Comparison of ENCODE assay signal across 10 mouse cellular contexts in the genomic region with DNA sequence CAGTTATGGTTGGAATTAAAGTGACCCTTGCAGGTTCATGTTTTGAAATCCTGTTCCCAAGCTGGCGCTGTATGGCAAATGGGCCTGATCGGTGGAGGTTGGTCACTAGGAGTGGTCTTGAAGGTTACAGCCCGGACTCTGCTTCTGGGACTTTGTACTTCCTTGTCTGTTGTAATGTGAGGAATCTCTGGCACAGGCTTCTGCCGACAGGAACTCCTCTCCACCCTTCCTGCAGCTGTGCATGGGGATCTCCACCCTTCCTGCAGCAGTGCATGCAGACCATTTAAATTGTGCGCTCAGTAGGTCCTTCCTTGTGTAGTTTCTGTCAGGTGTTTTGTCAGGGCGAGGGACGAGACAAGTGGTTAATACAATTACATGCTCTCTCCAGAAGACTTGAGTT. TPM values are rescaled to one million over a fixed set of nuclear protein-coding genes. Genes with fewer than 3 reads are reported as not detected.
A peak's percentile ranks its signal among the peaks of the same experiment; 100 is the strongest.
DNase-seq lines count a peak whose midpoint lies in the region; ATAC-seq and TF ChIP-seq lines count a peak whose summit lies in the region.
"Had no signal": no experiment of that assay in that cellular context is flagged by ENCODE, and none has a peak within 500 bp of the region (broad histone marks: within the 10 kb centered on the region; RNA-seq: fewer than 3 reads in every experiment).

No protein-coding gene starts in this region.

- no peaks in the 10 kb centered on the region for H3K27me3 ChIP-seq in embryonic facial prominence, embryonic 14.5 days (replicated peaks; ENCODE audit: control insufficient read depth, insufficient read depth, low read length)
- H3K27me3 ChIP-seq in embryonic facial prominence, embryonic 10.5 days (replicated peaks; ENCODE audit: low read depth, poor library complexity, severe bottlenecking) = no peaks in the 10 kb centered on the region
- no peaks in the 10 kb centered on the region for H3K27me3 ChIP-seq in kidney, adult 2 months (replicated peaks; ENCODE audit: control insufficient read depth, insufficient read depth, low read length)
- H3K27me3 ChIP-seq: midbrain, embryonic 12.5 days had no signal

- intact Hi-C loops in gastrocnemius, postnatal 36 days (cut with DNase I) = no loop called here

- H3K9ac ChIP-seq in embryonic facial prominence, embryonic 14.5 days (ENCODE audit: low read depth, low read length) = no peak overlapping the region
- H3K9ac ChIP-seq: midbrain, embryonic 12.5 days had no signal

- ATAC-seq in embryonic facial prominence, embryonic 14.5 days (ENCODE audit: low read depth) = no peak

- TF ChIP-seq POLR2A in kidney, adult 2 months (IDR thresholded peaks at IDR 0.05; ENCODE audit: low read depth, low read length) = no peak

- no peaks in the 10 kb centered on the region for H3K36me3 ChIP-seq in embryonic facial prominence, embryonic 14.5 days (ENCODE audit: control insufficient read depth, insufficient read depth, low read length)
- H3K36me3 ChIP-seq in embryonic facial prominence, embryonic 10.5 days (replicated peaks) = no peaks in the 10 kb centered on the region
- no peaks in the 10 kb centered on the region for H3K36me3 ChIP-seq in kidney, adult 2 months (ENCODE audit: control insufficient read depth, insufficient read depth, low read length)
- H3K36me3 ChIP-seq: forebrain, embryonic 10.5 days; midbrain, embryonic 12.5 days had no signal

- H3K4me3 ChIP-seq in embryonic facial prominence, embryonic 14.5 days (ENCODE audit: low read depth, low read length) = no peak overlapping the region
- H3K4me3 ChIP-seq in embryonic facial prominence, embryonic 10.5 days = no peak overlapping the region
- no peak overlapping the region for H3K4me3 ChIP-seq in kidney, adult 2 months (ENCODE audit: insufficient read depth, low read depth, low read length)
- H3K4me3 ChIP-seq: forebrain, embryonic 10.5 days; midbrain, embryonic 12.5 days had no signal

- DNase-seq in embryonic facial prominence, embryonic 14.5 days (ENCODE audit: low spot score) = peak; percentile 33
- no peak for DNase-seq in embryonic facial prominence, embryonic 10.5 days (ENCODE audit: low spot score)
- peak; percentile 4 to 18 for DNase-seq in gastrocnemius, postnatal 36 days
- peak; percentile 88 for DNase-seq in kidney, adult 2 months
- peak; percentile 83 for DNase-seq in lung, postnatal 36 days
- no peak for DNase-seq in thymus, adult 18-20 months
- DNase-seq in frontal cortex, postnatal 10 days (ENCODE audit: low spot score in 2 of 2) = no peak
- DNase-seq in spleen, postnatal 14 days (ENCODE audit: low spot score in 2 of 2) = no peak

- TF ChIP-seq CTCF in kidney, adult 2 months (conservative IDR thresholded peaks at IDR 0.05; ENCODE audit: insufficient read depth, insufficient read length, low read depth, low read length) = no peak

- no peaks in the 10 kb centered on the region for H3K9me3 ChIP-seq in embryonic facial prominence, embryonic 14.5 days (ENCODE audit: control insufficient read depth, low read length)
- H3K9me3 ChIP-seq in embryonic facial prominence, embryonic 10.5 days = no peaks in the 10 kb centered on the region
- H3K9me3 ChIP-seq: forebrain, embryonic 10.5 days; midbrain, embryonic 12.5 days had no signal

- 75% methylated on average over 7 of the region's 7 CpGs for WGBS in embryonic facial prominence, embryonic 14.5 days
- 80% methylated on average over 7 of the region's 7 CpGs for WGBS in embryonic facial prominence, embryonic 10.5 days
- 40% methylated on average over 7 of the region's 7 CpGs for WGBS in kidney, adult 2 months

- H3K27ac ChIP-seq in embryonic facial prominence, embryonic 14.5 days (replicated peaks; ENCODE audit: low read depth, low read length) = no peak overlapping the region
- H3K27ac ChIP-seq in embryonic facial prominence, embryonic 10.5 days (replicated peaks) = no peak overlapping the region
- peak overlapping the region; percentile 30; the same call in 1 of the 2 replicates for H3K27ac ChIP-seq in kidney, adult 2 months (ENCODE audit: insufficient read depth, low read depth, low read length)
- H3K27ac ChIP-seq: forebrain, embryonic 10.5 days; midbrain, embryonic 12.5 days had no signal

- no peak overlapping the region for H3K4me2 ChIP-seq in embryonic facial prominence, embryonic 14.5 days (ENCODE audit: low read depth, low read length)
- H3K4me2 ChIP-seq: midbrain, embryonic 12.5 days had no signal

- no peaks in the 10 kb centered on the region for H3K4me1 ChIP-seq in embryonic facial prominence, embryonic 14.5 days (ENCODE audit: control insufficient read depth, insufficient read depth, low read length)
- H3K4me1 ChIP-seq in embryonic facial prominence, embryonic 10.5 days = 0 out of 2 replicates have a peak, but pooled peaks cover 3% of the 10 kb centered on the region
- peaks cover 9% of the 10 kb centered on the region; the same call in 1 of the 2 replicates for H3K4me1 ChIP-seq in kidney, adult 2 months (ENCODE audit: control insufficient read depth, insufficient read depth, low read length)
- H3K4me1 ChIP-seq: forebrain, embryonic 10.5 days; midbrain, embryonic 12.5 days had no signal

RNA-seq across cellular contexts. Expression of gene Fbxw7, which starts 37.8 kb away (rescaled TPM):
- polyA plus RNA-seq in embryonic facial prominence, embryonic 14.5 days (2014; fragmentation: Nextera tagmentation; extraction: Ambion mirVana) = 13.7 and 14.2 TPM in 2 replicates
- polyA plus RNA-seq in embryonic facial prominence, embryonic 10.5 days (2016; fragmentation: Nextera tagmentation; extraction: Ambion mirVana) = 8.5 and 9.1 TPM in 2 replicates
- 10 to 100 TPM; 12.4 to 20.2 TPM for total RNA-seq in gastrocnemius, postnatal 36 days (2021)
- 3.3 and 4.1 TPM in 2 replicates for polyA plus RNA-seq in kidney, adult 2 months (2012; rRNA removed)

Comparison
In these comparisons a context has a peak if more than half of its experiments do, and no peak if none do; other contexts are left out.
1. DNase-seq: peak in embryonic facial prominence, embryonic 14.5 days (single experiment), gastrocnemius, postnatal 36 days (2 of 2), kidney, adult 2 months (single experiment) and lung, postnatal 36 days (single experiment); none in embryonic facial prominence, embryonic 10.5 days (single experiment), thymus, adult 18-20 months (0 of 2), frontal cortex, postnatal 10 days (0 of 2) and spleen, postnatal 14 days (0 of 2).